Mouse (Mus musculus): ENCODE results near the gene Cyp2f2.
A peak's percentile ranks its signal among the peaks of the same experiment; 100 is the strongest.

The Cyp2f2 gene

GRCm38 (mm10) chr7:27119676-27120075, at the start of gene Cyp2f2:
TSS of gene Cyp2f2 (plus strand) at chr7:27119909.
- DNase-seq (ENCODE audit: low spot score in 2 of 2), result no peak

GRCm38 (mm10) chr7:27078641-27079040, 41.1 kb upstream of the Cyp2f2 start:
- no peak for DNase-seq (ENCODE audit: low spot score in 2 of 2)

- no peak for DNase-seq (ENCODE audit: low spot score in 2 of 2)
Measured at GRCm38 (mm10) chr7:27081625-27082024, 38.1 kb upstream of the Cyp2f2 start.

- DNase-seq (ENCODE audit: low spot score in 2 of 2), result no peak
Measured at GRCm38 (mm10) chr7:27091039-27091438, 28.7 kb upstream of the Cyp2f2 start.

- DNase-seq (ENCODE audit: low spot score in 2 of 2), result no peak
Measured at GRCm38 (mm10) chr7:27092038-27092703, 27.5 kb upstream of the Cyp2f2 start.

GRCm38 (mm10) chr7:27092882-27093281, 26.8 kb upstream of the Cyp2f2 start:
- no peak for DNase-seq (ENCODE audit: low spot score in 2 of 2)

- DNase-seq (ENCODE audit: low spot score in 2 of 2), result no peak
Measured at GRCm38 (mm10) chr7:27104882-27105281, 14.8 kb upstream of the Cyp2f2 start.

GRCm38 (mm10) chr7:27110327-27110726, 9.4 kb upstream of the Cyp2f2 start:
- DNase-seq (ENCODE audit: low spot score in 2 of 2), result no peak

GRCm38 (mm10) chr7:27111038-27111437, 8.7 kb upstream of the Cyp2f2 start:
- DNase-seq (ENCODE audit: low spot score in 2 of 2), result no peak

- DNase-seq (ENCODE audit: low spot score in 2 of 2), result no peak
Measured at GRCm38 (mm10) chr7:27111987-27112386, 7.7 kb upstream of the Cyp2f2 start.

- no peak for DNase-seq (ENCODE audit: low spot score in 2 of 2)
Measured at GRCm38 (mm10) chr7:27118033-27118511, 1.6 kb upstream of the Cyp2f2 start.

GRCm38 (mm10) chr7:27124305-27124832, 4.7 kb downstream of the Cyp2f2 start:
- DNase-seq (ENCODE audit: low spot score in 2 of 2), result no peak

GRCm38 (mm10) chr7:27124969-27125368, 5.3 kb downstream of the Cyp2f2 start:
- DNase-seq (ENCODE audit: low spot score in 2 of 2), result no peak

GRCm38 (mm10) chr7:27128162-27128561, 8.5 kb downstream of the Cyp2f2 start:
- DNase-seq (ENCODE audit: low spot score in 2 of 2), result peak in 1 of 2 experiments; percentile 57

- no peak for DNase-seq (ENCODE audit: low spot score in 2 of 2)
Measured at GRCm38 (mm10) chr7:27128946-27129345, 9.2 kb downstream of the Cyp2f2 start.

GRCm38 (mm10) chr7:27129811-27130210, 10.1 kb downstream of the Cyp2f2 start:
- no peak for DNase-seq (ENCODE audit: low spot score in 2 of 2)

- DNase-seq (ENCODE audit: low spot score in 2 of 2), result no peak
Measured at GRCm38 (mm10) chr7:27130521-27131370, 11.0 kb downstream of the Cyp2f2 start.

- no peak for DNase-seq (ENCODE audit: low spot score in 2 of 2)
Measured at GRCm38 (mm10) chr7:27131387-27131786, 11.7 kb downstream of the Cyp2f2 start.

- DNase-seq (ENCODE audit: low spot score in 2 of 2), result peak in 1 of 2 experiments; percentile 44
Measured at GRCm38 (mm10) chr7:27132588-27132987, 12.9 kb downstream of the Cyp2f2 start.

- DNase-seq (ENCODE audit: low spot score in 2 of 2), result no peak
Measured at GRCm38 (mm10) chr7:27133156-27133555, 13.4 kb downstream of the Cyp2f2 start.

- DNase-seq (ENCODE audit: low spot score in 2 of 2), result no peak
Measured at GRCm38 (mm10) chr7:27133757-27134156, 14.0 kb downstream of the Cyp2f2 start.

- DNase-seq (ENCODE audit: low spot score in 2 of 2), result no peak
Measured at GRCm38 (mm10) chr7:27136410-27136996, 16.8 kb downstream of the Cyp2f2 start.

Data from left cerebral cortex, adult 9 months (tissue).